Mouse (Mus musculus) CH12.LX (cell line): ENCODE data around the gene Ip6k1.

ENCODE experiments used
- CHD1 ChIP-seq: IDR thresholded peaks from 2 replicates; pipeline ENCODE4 v1.6.1; 2012; ENCODE audit warnings: low read depth, low read length, improper control_type of control experiment, inconsistent platforms
- CTCF ChIP-seq, 2 experiments: IDR thresholded peaks in 1 of 2; conservative IDR thresholded peaks in 1 of 2; 2 replicates each; pipeline ENCODE4 v1.5.1; 2011 to 2012; ENCODE audit warnings: low read depth in 2 of 2, low read length in 2 of 2, improper control_type of control experiment in 1 of 2, inconsistent platforms in 1 of 2, mild to moderate bottlenecking in 1 of 2, moderate library complexity in 1 of 2
- E2F4 ChIP-seq: IDR thresholded peaks from 2 replicates; pipeline ENCODE4 v1.6.1; 2011; ENCODE audit warnings: low read depth, low read length, improper control_type of control experiment; ENCODE audit not compliant: insufficient replicate concordance
- NELFE ChIP-seq: IDR thresholded peaks from 2 replicates; pipeline ENCODE4 v1.6.1; 2011; ENCODE audit warnings: low read depth, low read length, improper control_type of control experiment
- POLR2A ChIP-seq: IDR thresholded peaks from 2 replicates; pipeline ENCODE4 v1.6.1; 2011; ENCODE audit warnings: low read depth, mild to moderate bottlenecking, improper control_type of control experiment, low read length
- SIN3A ChIP-seq: IDR thresholded peaks from 2 replicates; pipeline ENCODE4 v1.6.1; 2012; ENCODE audit warnings: low read length, improper control_type of control experiment, inconsistent platforms

DNA sequence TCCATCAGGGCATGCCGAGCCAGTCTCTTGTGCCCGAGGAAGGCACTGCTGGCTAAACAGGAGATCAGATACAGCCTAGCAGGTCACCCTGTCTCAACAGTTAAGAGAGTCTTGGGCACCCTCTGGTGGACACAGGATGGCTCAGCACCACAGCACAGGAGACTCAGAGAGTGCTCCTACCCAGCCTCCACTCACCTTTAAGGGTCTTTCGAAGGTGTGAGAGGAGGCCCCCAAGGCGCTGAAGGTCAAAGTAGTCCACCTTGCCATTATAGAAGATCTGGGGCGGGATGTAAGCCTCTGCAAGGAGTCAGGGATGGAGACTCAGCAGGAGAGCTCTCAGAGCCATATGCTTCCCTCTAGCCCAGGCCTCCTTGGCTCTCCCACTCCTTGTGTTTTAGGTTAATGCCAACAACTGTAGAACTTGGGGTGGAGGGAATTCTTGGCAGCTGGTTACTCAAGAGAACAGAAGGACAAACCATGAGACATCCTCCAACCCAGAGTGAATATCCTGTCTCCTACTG, 63.2 kb downstream of the Ip6k1 start:
- TF ChIP-seq POLR2A (no peak), CTCF (conservative IDR thresholded peaks at IDR 0.05 in 1 of 2, IDR thresholded peaks at IDR 0.05 in 1 of 2; ENCODE audit: low read depth in 2 of 2, low read length in 2 of 2) (peak; percentile 43 to 77; a peak in 3 of 4 replicates), E2F4 (no peak), CHD1 (no peak), SIN3A (no peak), NELFE (no peak)
